Mouse (Mus musculus) stomach, postnatal 0 days (tissue): ENCODE measurements around the gene Top2a.

ENCODE experiments used
- CTCF ChIP-seq: IDR thresholded peaks from 2 replicates; pipeline ENCODE4 v1.5.1; 2016; ENCODE audit warnings: antibody characterized with exemption, low read depth, mild to moderate bottlenecking, moderate library complexity
- EP300 ChIP-seq: optimal IDR thresholded peaks from 2 replicates; pipeline ENCODE3; 2016; ENCODE audit warnings: antibody characterized with exemption

- TF ChIP-seq CTCF (peak; percentile 100), EP300 (no peak)
Observed at GRCm38 (mm10) chr11:99065979-99066378, 42.0 kb upstream of the Top2a start.
